Mouse (Mus musculus): ENCODE results near the gene Plxdc2.

GRCm38 (mm10) chr2:16683739-16684138 is 327.6 kb downstream of the Plxdc2 start:
- TF ChIP-seq CTCF (IDR thresholded peaks at IDR 0.05; ENCODE audit: control insufficient read depth, insufficient read depth, low read length) (no peak), POLR2A (IDR thresholded peaks at IDR 0.05; ENCODE audit: borderline replicate concordance, control insufficient read depth, low read depth, low read length) (no peak)
